Mouse (Mus musculus): ENCODE measurements around the gene Tacr1.

DNA sequence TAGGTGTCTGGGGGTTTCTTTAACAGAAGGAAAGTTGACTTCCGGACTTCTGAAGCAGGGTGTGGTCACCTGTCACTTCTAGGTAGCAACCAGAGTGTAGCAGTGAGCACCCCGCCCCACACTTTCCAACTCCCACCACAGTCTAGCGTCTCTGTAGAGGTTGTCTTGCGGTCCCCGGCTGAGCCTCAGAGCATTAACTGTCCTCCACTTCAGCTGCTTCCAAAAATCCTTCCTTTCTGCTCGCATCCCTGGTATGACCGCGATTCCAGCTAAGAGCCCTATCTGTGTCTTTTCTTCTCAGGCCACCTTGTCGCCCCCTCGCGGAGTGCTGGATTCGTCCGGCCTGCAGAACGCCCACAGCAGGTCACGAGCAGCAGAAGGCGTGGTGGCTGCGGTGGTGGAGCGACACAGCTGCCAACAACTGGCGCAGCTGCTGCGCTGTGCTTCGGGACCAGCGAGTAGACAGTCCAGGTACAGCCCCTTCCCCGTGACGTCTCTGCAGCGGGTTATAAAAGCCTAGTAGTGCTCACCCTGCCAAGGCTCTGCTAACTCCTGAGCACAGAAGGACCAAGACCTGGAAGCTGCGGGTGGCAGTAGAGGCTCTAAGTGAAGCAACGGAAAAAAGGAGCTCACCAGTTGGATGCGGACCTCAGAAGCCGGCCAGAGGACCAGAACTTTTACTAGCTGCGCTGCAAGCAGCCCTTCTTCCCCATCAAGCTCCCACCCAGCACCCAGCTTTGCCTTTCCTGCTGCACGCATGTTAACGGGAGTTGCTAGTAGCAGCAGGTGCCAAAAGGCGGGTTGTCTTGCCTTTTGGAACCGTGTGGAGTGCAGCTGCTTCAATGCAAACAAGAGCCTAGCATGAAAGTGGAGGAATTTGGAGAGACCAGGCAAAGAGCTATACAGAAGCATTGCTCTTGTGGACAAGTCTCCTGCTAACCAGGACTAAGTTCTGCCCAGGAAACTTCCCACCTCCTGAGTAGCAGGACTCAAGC, 664 bp downstream of the Tacr1 start:
- TF ChIP-seq CTCF (IDR thresholded peaks at IDR 0.05; ENCODE audit: extremely low read depth, insufficient read length, insufficient replicate concordance, low read depth, low read length) (no peak), POLR2A (IDR thresholded peaks at IDR 0.05; ENCODE audit: low read depth, low read length) (no peak)
